In genomic region chr3:105825501-105826161, GRCm38 (mm10) we compare ENCODE assay signal across 9 mouse cellular contexts. TPM values are rescaled to one million over a fixed set of nuclear protein-coding genes. Genes with fewer than 3 reads are reported as not detected.
DNase-seq lines count a peak whose midpoint lies in the region; ATAC-seq lines count a peak whose summit lies in the region.
"Had no signal": no experiment of that assay in that cellular context is flagged by ENCODE, and none has a peak within 500 bp of the region (broad histone marks: within the 10 kb centered on the region; RNA-seq: fewer than 3 reads in every experiment).

No protein-coding gene starts in this region.

- intact Hi-C loops in gastrocnemius, postnatal 14 days (cut with DNase I; ENCODE audit: low total_unique reads), result no loop called here

- peak; percentile 32 for DNase-seq in thymus, postnatal 0 days (ENCODE audit: low spot score)
- DNase-seq in thymus, postnatal 10 days (ENCODE audit: low spot score in 2 of 2), result no peak
- peak; percentile 64 for DNase-seq in gastrocnemius, postnatal 14 days
- DNase-seq in kidney, adult 8-10 months, result peak; percentile 32 to 34
- no peak for DNase-seq in right cerebral cortex, postnatal 10 days (ENCODE audit: low spot score in 2 of 2)
- no peak for DNase-seq in cerebellum, adult 8-10 months
- no peak for DNase-seq in right cerebral cortex, postnatal 25 days

- peak; percentile 97 for ATAC-seq in megakaryocyte, adult 5-6 weeks (ENCODE audit: poor library complexity, severe bottlenecking)

RNA-seq across cellular contexts. Expression of gene Rap1a, which starts 24.5 kb away (rescaled TPM):
- 207 and 222 TPM in 2 replicates for polyA plus RNA-seq in thymus, postnatal 0 days (2015; fragmentation: Nextera tagmentation; extraction: Ambion mirVana)
- 100 to 1,000 TPM in 1 of 2 experiments, 10 to 100 TPM in 1; 95.3 to 107 TPM for total RNA-seq in gastrocnemius, postnatal 14 days (2021)
- total RNA-seq in megakaryocyte, adult 5-6 weeks (2015), result 278 and 301 TPM in 2 replicates
- 210 and 223 TPM in 2 replicates for total RNA-seq in megakaryocyte, adult 5-6 weeks (2017)

RNA-seq across cellular contexts. Expression of gene Adora3, which starts 45.0 kb away (rescaled TPM):
- 0.33 and 0.82 TPM in 2 replicates for polyA plus RNA-seq in thymus, postnatal 0 days (2015; fragmentation: Nextera tagmentation; extraction: Ambion mirVana)
- total RNA-seq in gastrocnemius, postnatal 14 days (2021), result not detected
- 12.7 and 15.0 TPM in 2 replicates for total RNA-seq in megakaryocyte, adult 5-6 weeks (2015)
- 6.4 and 6.5 TPM in 2 replicates for total RNA-seq in megakaryocyte, adult 5-6 weeks (2017)

RNA-seq across cellular contexts. Expression of gene Tmigd3, which starts 45.1 kb away (rescaled TPM):
- polyA plus RNA-seq in thymus, postnatal 0 days (2015; fragmentation: Nextera tagmentation; extraction: Ambion mirVana), result 1.4 TPM in 2 replicates
- not detected for total RNA-seq in gastrocnemius, postnatal 14 days (2021)
- total RNA-seq in megakaryocyte, adult 5-6 weeks (2015), result 0.40 and 1.2 TPM in 2 replicates
- total RNA-seq in megakaryocyte, adult 5-6 weeks (2017), result 2.1 and 5.8 TPM in 2 replicates
- polyA plus RNA-seq: neural tube, embryonic 11.5 days had no signal

Comparison
In these comparisons a context has a peak if more than half of its experiments do, and no peak if none do; other contexts are left out.
1. DNase-seq: peak in thymus, postnatal 0 days (single experiment), gastrocnemius, postnatal 14 days (single experiment) and kidney, adult 8-10 months (2 of 2); none in thymus, postnatal 10 days (0 of 2), right cerebral cortex, postnatal 10 days (0 of 2), cerebellum, adult 8-10 months (single experiment) and right cerebral cortex, postnatal 25 days (single experiment).
2. RNA of gene Adora3, which starts 45.0 kb away (total RNA-seq): 6.4 to 15.0 TPM in megakaryocyte, adult 5-6 weeks; not detected in gastrocnemius, postnatal 14 days; every median in the first group is over 4 times any median in the second.